Mouse (Mus musculus) MEL (cell line): ENCODE results near the gene Enox1. TPM values are rescaled to one million over a fixed set of nuclear protein-coding genes. Genes with fewer than 3 reads are reported as not detected.

Experiments used
- DNase-seq: peaks from one replicate; pipeline ENCODE4 v3.0.0; 2011; ENCODE audit warnings: low read depth, low spot score
- H3K27ac ChIP-seq: 2 replicates; pipeline ENCODE4 v1.5.1; 2012; ENCODE audit warnings: low read depth, mild to moderate bottlenecking, control low read depth, low read length, moderate library complexity; ENCODE audit not compliant: control insufficient read depth
- H3K27me3 ChIP-seq, 2 experiments: fragments of 150-350 bp in 1 of 2; sonication (generic) in 1 of 2; 2 replicates each; pipeline ENCODE4 v1.6.1; 2012; ENCODE audit warnings: low read length in 2 of 2, mild to moderate bottlenecking in 2 of 2, improper control_type of control experiment in 1 of 2, moderate library complexity in 1 of 2; ENCODE audit not compliant: insufficient read depth in 2 of 2, control insufficient read depth in 1 of 2
- H3K36me3 ChIP-seq, 2 experiments: 2 replicates each; pipeline ENCODE4 v1.6.1; 2012 to 2014; ENCODE audit warnings: low read length in 2 of 2, improper control_type of control experiment in 1 of 2, inconsistent platforms in 1 of 2, mild to moderate bottlenecking in 1 of 2; ENCODE audit not compliant: insufficient read depth in 2 of 2, control insufficient read depth in 1 of 2
- H3K4me1 ChIP-seq, 2 experiments: fragments of 150-350 bp in 1 of 2; sonication (generic) in 1 of 2; 2 replicates each; pipeline ENCODE4 v1.6.1; 2012; ENCODE audit warnings: low read length in 2 of 2, improper control_type of control experiment in 1 of 2, mild to moderate bottlenecking in 1 of 2; ENCODE audit not compliant: insufficient read depth in 2 of 2, control insufficient read depth in 1 of 2
- H3K4me3 ChIP-seq, 2 experiments: fragments of 150-350 bp in 1 of 2; sonication (generic) in 1 of 2; 2 replicates each; pipeline ENCODE4 v1.5.1; 2012; ENCODE audit warnings: low read depth in 2 of 2, low read length in 2 of 2, mild to moderate bottlenecking in 2 of 2, moderate library complexity in 2 of 2, control low read depth in 1 of 2, improper control_type of control experiment in 1 of 2; ENCODE audit not compliant: control insufficient read depth in 1 of 2, insufficient read depth in 1 of 2
- H3K79me2 ChIP-seq: 2 replicates; pipeline ENCODE4 v1.6.1; 2012; ENCODE audit warnings: mild to moderate bottlenecking, low read length, moderate library complexity; ENCODE audit not compliant: control insufficient read depth, poor library complexity, insufficient read depth
- H3K9ac ChIP-seq: 2 replicates; pipeline ENCODE4 v1.6.1; 2012; ENCODE audit warnings: low read depth, mild to moderate bottlenecking, control low read depth, low read length, moderate library complexity; ENCODE audit not compliant: control insufficient read depth, poor library complexity, severe bottlenecking
- H3K9me3 ChIP-seq: fragments of 150-350 bp; sonication (generic); replicated peaks from 2 replicates; pipeline ENCODE4 v1.6.1; 2012; ENCODE audit warnings: mild to moderate bottlenecking, low read length, improper control_type of control experiment, moderate library complexity; ENCODE audit not compliant: insufficient read depth
- CHD1 ChIP-seq: IDR thresholded peaks from 2 replicates; pipeline ENCODE4 v1.6.1; 2012; ENCODE audit warnings: low read depth, mild to moderate bottlenecking, inconsistent platforms, low read length, improper control_type of control experiment
- CHD2 ChIP-seq: IDR thresholded peaks from 2 replicates; pipeline ENCODE4 v1.6.1; 2011; ENCODE audit warnings: low read length, improper control_type of control experiment
- CTCF ChIP-seq, 3 experiments: IDR thresholded peaks in 2 of 3; conservative IDR thresholded peaks in 1 of 3; 2 replicates each; pipeline ENCODE4 v1.5.1; 2011 to 2012; ENCODE audit warnings: low read length in 3 of 3, low read depth in 2 of 3, mild to moderate bottlenecking in 2 of 3, improper control_type of control experiment in 1 of 3, inconsistent platforms in 1 of 3, mixed read lengths in 1 of 3, moderate library complexity in 1 of 3; ENCODE audit not compliant: control insufficient read depth in 1 of 3, insufficient read depth in 1 of 3, poor library complexity in 1 of 3, severe bottlenecking in 1 of 3
- GABPA ChIP-seq: IDR thresholded peaks from 2 replicates; pipeline ENCODE4 v1.6.1; 2012; ENCODE audit warnings: low read depth, mild to moderate bottlenecking, inconsistent platforms, low read length, improper control_type of control experiment, moderate library complexity
- GATA1 ChIP-seq: IDR thresholded peaks from 2 replicates; pipeline ENCODE4 v1.6.1; 2011; ENCODE audit warnings: low read depth, low read length, improper control_type of control experiment
- JUND ChIP-seq: IDR thresholded peaks from 2 replicates; pipeline ENCODE4 v1.6.1; 2011; ENCODE audit warnings: low read depth, mild to moderate bottlenecking, improper control_type of control experiment, low read length
- KAT2A ChIP-seq: conservative IDR thresholded peaks from 2 replicates; pipeline ENCODE4 v1.6.1; 2012; ENCODE audit warnings: low read depth, low read length, improper control_type of control experiment, inconsistent platforms
- MAZ ChIP-seq: IDR thresholded peaks from 2 replicates; pipeline ENCODE4 v1.6.1; 2012; ENCODE audit warnings: low read depth, mild to moderate bottlenecking, inconsistent platforms, low read length, improper control_type of control experiment
- MXI1 ChIP-seq: IDR thresholded peaks from 2 replicates; pipeline ENCODE4 v1.6.1; 2011; ENCODE audit warnings: mild to moderate bottlenecking, low read depth, low read length, improper control_type of control experiment
- NELFE ChIP-seq: IDR thresholded peaks from 2 replicates; pipeline ENCODE4 v1.6.1; 2011; ENCODE audit warnings: low read depth, low read length, improper control_type of control experiment
- NRF1 ChIP-seq: IDR thresholded peaks from 2 replicates; pipeline ENCODE4 v1.6.1; 2014; ENCODE audit warnings: low read depth, mild to moderate bottlenecking, inconsistent platforms, low read length, improper control_type of control experiment, moderate library complexity; ENCODE audit not compliant: poor library complexity, insufficient read depth, severe bottlenecking
- POLR2AphosphoS2 ChIP-seq: IDR thresholded peaks from 2 replicates; pipeline ENCODE4 v1.6.1; 2011; ENCODE audit warnings: low read length, improper control_type of control experiment
- POLR2AphosphoS5 ChIP-seq: IDR thresholded peaks from 2 replicates; pipeline ENCODE4 v1.6.1; 2012; ENCODE audit warnings: low read depth, borderline replicate concordance, mild to moderate bottlenecking, inconsistent platforms, low read length, moderate library complexity, mixed read lengths
- RAD21 ChIP-seq: IDR thresholded peaks from 2 replicates; pipeline ENCODE4 v1.6.1; 2011; ENCODE audit warnings: mild to moderate bottlenecking, low read depth, low read length, improper control_type of control experiment
- RCOR1 ChIP-seq: IDR thresholded peaks from 2 replicates; pipeline ENCODE4 v1.6.1; 2012; ENCODE audit warnings: low read depth, mild to moderate bottlenecking, inconsistent platforms, low read length, improper control_type of control experiment
- SIN3A ChIP-seq: IDR thresholded peaks from 2 replicates; pipeline ENCODE4 v1.6.1; 2012; ENCODE audit warnings: low read length, improper control_type of control experiment, inconsistent platforms
- SMC3 ChIP-seq: IDR thresholded peaks from 2 replicates; pipeline ENCODE4 v1.6.1; 2011; ENCODE audit warnings: low read depth, low read length, improper control_type of control experiment
- TBP ChIP-seq: IDR thresholded peaks from 2 replicates; pipeline ENCODE4 v1.8.0; 2011; ENCODE audit warnings: low read depth, low read length, improper control_type of control experiment
- UBTF ChIP-seq: IDR thresholded peaks from 2 replicates; pipeline ENCODE4 v1.6.1; 2012; ENCODE audit warnings: low read depth, mild to moderate bottlenecking, inconsistent platforms, low read length, improper control_type of control experiment, moderate library complexity, borderline replicate concordance; ENCODE audit not compliant: insufficient read depth
- USF1 ChIP-seq: IDR thresholded peaks from 2 replicates; pipeline ENCODE4 v1.6.1; 2014; ENCODE audit warnings: low read depth, mild to moderate bottlenecking, inconsistent platforms, low read length, improper control_type of control experiment, moderate library complexity
- ZC3H11A ChIP-seq: IDR thresholded peaks from 2 replicates; pipeline ENCODE4 v1.6.1; 2012; ENCODE audit warnings: low read depth, mild to moderate bottlenecking, inconsistent platforms, low read length, improper control_type of control experiment
- ZKSCAN1 ChIP-seq: IDR thresholded peaks from 2 replicates; pipeline ENCODE4 v1.6.1; 2012; ENCODE audit warnings: low read depth, mild to moderate bottlenecking, inconsistent platforms, low read length, improper control_type of control experiment, moderate library complexity
- polyA plus RNA-seq, 2 experiments: library from polyadenylated mRNA; stranded (reverse) in 1 of 2; unstranded in 1 of 2; fragments of >175 nt in 1 of 2; fragments of >200 nt in 1 of 2; gene quantifications; 2 replicates each; pipeline versions ENCODE4 v1.2.1 to v1.2.4; 2012; ENCODE audit warnings: low replicate concordance in 2 of 2, low read depth in 1 of 2; ENCODE audit not compliant: insufficient read length in 2 of 2, insufficient read depth in 1 of 2, missing spikeins in 1 of 2
- total RNA-seq: library from RNA; depleted of rRNA; stranded (reverse); fragments of 300-350 nt; gene quantifications from 2 replicates; pipeline ENCODE4 v1.2.3, GENCODE M21; 2012

The Enox1 gene
- total and polyA plus RNA-seq, 3 experiments, result not detected

- TF ChIP-seq GABPA (no peak), GATA1 (no peak), SIN3A (no peak), CTCF (IDR thresholded peaks at IDR 0.05 in 2 of 3, conservative IDR thresholded peaks at IDR 0.05 in 1 of 3; ENCODE audit: control insufficient read depth in 1 of 3, insufficient read depth in 1 of 3, low read depth in 2 of 3, low read length in 3 of 3, poor library complexity in 1 of 3, severe bottlenecking in 1 of 3) (no peak), TBP (no peak), RCOR1 (no peak), SMC3 (no peak), USF1 (no peak), POLR2AphosphoS2 (no peak), CHD2 (no peak), CHD1 (no peak), RAD21 (no peak)
- H3K36me3 ChIP-seq, result no peaks in the 10 kb centered on the region
- no peak for DNase-seq
Observed at GRCm38 (mm10) chr14:77587182-77587581, 430.6 kb downstream of the Enox1 start.

GRCm38 (mm10) chr14:77593136-77593838 is 436.7 kb downstream of the Enox1 start:
- Histone ChIP-seq H3K9me3 (no peaks in the 10 kb centered on the region), H3K4me1 (no peaks in the 10 kb centered on the region), H3K9ac (no peak overlapping the region), H3K27ac (no peak overlapping the region), H3K27me3 (no peaks in the 10 kb centered on the region), H3K4me3 (no peak overlapping the region), H3K36me3 (no peaks in the 10 kb centered on the region), H3K79me2 (no peaks in the 10 kb centered on the region)
- TF ChIP-seq CHD1, result no peak
- TF ChIP-seq JUND, result no peak
- no peak for TF ChIP-seq GATA1
- TF ChIP-seq SIN3A, result no peak
- TF ChIP-seq ZC3H11A, result no peak
- no peak for TF ChIP-seq KAT2A
- no peak for TF ChIP-seq ZKSCAN1
- no peak for TF ChIP-seq UBTF
- no peak for TF ChIP-seq USF1
- TF ChIP-seq MXI1, result no peak
- no peak for TF ChIP-seq GABPA
- no peak for TF ChIP-seq POLR2AphosphoS5
- TF ChIP-seq NRF1, result no peak
- TF ChIP-seq MAZ, result no peak
- no peak for TF ChIP-seq NELFE
- no peak for DNase-seq

More at GRCm38 (mm10) chr14:77587182-77587581, 430.6 kb downstream of the Enox1 start:
- no peak overlapping the region for H3K9ac ChIP-seq
- no peaks in the 10 kb centered on the region for H3K27me3 ChIP-seq
- no peak overlapping the region for H3K27ac ChIP-seq
- H3K9me3 ChIP-seq, result no peaks in the 10 kb centered on the region
- no peak overlapping the region for H3K4me3 ChIP-seq
- H3K4me1 ChIP-seq, result no peaks in the 10 kb centered on the region
- no peaks in the 10 kb centered on the region for H3K79me2 ChIP-seq
